Mouse (Mus musculus) bone marrow, adult 2 months (tissue): ENCODE results near the gene Ccdc124.

Experiments used
- CTCF ChIP-seq: fragments of 200-500 bp; IDR thresholded peaks from 2 replicates; pipeline ENCODE4 v1.5.1; 2011; ENCODE audit warnings: low read length, control low read depth; ENCODE audit not compliant: control insufficient read depth, insufficient read depth
- POLR2A ChIP-seq: fragments of 200-500 bp; IDR thresholded peaks from 2 replicates; pipeline ENCODE4 v1.6.1; 2011; ENCODE audit warnings: low read depth, mild to moderate bottlenecking, control low read depth, low read length, borderline replicate concordance; ENCODE audit not compliant: control insufficient read depth

- TF ChIP-seq CTCF = peak; percentile 96
- TF ChIP-seq POLR2A = 0 out of 2 replicates have a peak, but pooled peaks have one; percentile 1
These were observed 29.2 kb downstream of the Ccdc124 start for GRCm38 (mm10) chr8:70844523-70844922.
